Mouse (Mus musculus) embryonic facial prominence, embryonic 14.5 days (tissue): ENCODE measurements at regions not wholly inside any gene's neighbourhood (a gene's known extent, or its start where the extent isn't known, plus 50 kb on each side); places are given as distances from the start of the nearest gene placed in this dataset.

ENCODE experiments used
- ATAC-seq: fragments of 200-750 bp; cut with Nextera tagmentation; 2 replicates; pipeline ENCODE4 v1.8.0; 2017; ENCODE audit warnings: low read depth, moderate number of reproducible peaks, moderate TSS enrichment
- DNase-seq: peaks from one replicate; pipeline ENCODE4 v3.0.0-alpha.2; 2015; ENCODE audit warnings: low spot score
- H3K27ac ChIP-seq: fragments of 300-500 bp; sonication (generic); replicated peaks from 2 replicates; pipeline ENCODE4 v1.5.1; 2014; ENCODE audit warnings: low read depth, mild to moderate bottlenecking, low read length, moderate library complexity
- H3K27me3 ChIP-seq: fragments of 300-500 bp; sonication (generic); replicated peaks from 2 replicates; pipeline ENCODE4 v1.6.1; 2014; ENCODE audit warnings: low read length; ENCODE audit not compliant: control insufficient read depth, insufficient read depth
- H3K36me3 ChIP-seq: fragments of 300-500 bp; sonication (generic); 2 replicates; pipeline ENCODE4 v1.6.1; 2014; ENCODE audit warnings: low read length, mixed read lengths; ENCODE audit not compliant: control insufficient read depth, insufficient read depth
- H3K4me1 ChIP-seq: fragments of 300-500 bp; sonication (generic); 2 replicates; pipeline ENCODE4 v1.6.1; 2014; ENCODE audit warnings: antibody characterized with exemption, low read length; ENCODE audit not compliant: control insufficient read depth, insufficient read depth
- H3K4me2 ChIP-seq: fragments of 300-500 bp; sonication (generic); 2 replicates; pipeline ENCODE4 v1.6.1; 2014; ENCODE audit warnings: low read depth, mild to moderate bottlenecking, low read length, moderate library complexity, mixed read lengths
- H3K4me3 ChIP-seq: fragments of 300-500 bp; sonication (generic); 2 replicates; pipeline ENCODE4 v1.5.1; 2014; ENCODE audit warnings: low read depth, mild to moderate bottlenecking, low read length
- H3K9ac ChIP-seq: fragments of 300-500 bp; sonication (generic); 2 replicates; pipeline ENCODE4 v1.6.1; 2014; ENCODE audit warnings: low read depth, mild to moderate bottlenecking, low read length, moderate library complexity, mixed read lengths
- H3K9me3 ChIP-seq: fragments of 300-500 bp; sonication (generic); 2 replicates; pipeline ENCODE4 v1.6.1; 2016; ENCODE audit warnings: low read length; ENCODE audit not compliant: control insufficient read depth
- WGBS: fragments of 180-500 bp; shearing (Covaris S2); extraction: QIAGEN DNeasy Blood & Tissue Kit; methylation state at CpG from one replicate; pipeline ENCODE4 v1.1.7; 2014; 5-methylcytosine and 5-hydroxymethylcytosine counted together

DNA sequence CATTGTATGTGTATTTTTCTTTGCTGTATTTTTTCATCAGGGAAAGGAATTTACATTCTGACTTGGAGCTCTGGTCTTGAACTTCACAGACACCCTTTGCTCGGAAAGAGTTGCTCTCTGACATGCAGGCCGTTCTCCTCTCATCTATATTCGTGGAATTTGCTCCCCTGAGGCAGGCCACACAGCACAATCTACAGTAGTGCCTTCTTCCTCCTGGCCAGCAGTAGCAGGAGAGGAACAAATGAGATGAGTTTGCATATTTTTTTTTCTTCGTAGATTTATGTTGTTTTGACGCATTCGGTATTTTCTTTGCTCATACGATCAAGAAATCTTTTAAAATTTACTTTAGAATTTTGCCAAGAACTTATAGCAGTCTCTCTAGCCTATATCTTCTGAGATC, 163.4 kb downstream of the Fam76b start:
- Histone ChIP-seq H3K4me2 (no peak overlapping the region), H3K9me3 (no peaks in the 10 kb centered on the region), H3K27me3 (no peaks in the 10 kb centered on the region), H3K9ac (no peak overlapping the region), H3K4me1 (peaks cover 8% of the 10 kb centered on the region), H3K4me3 (no peak overlapping the region), H3K36me3 (no peaks in the 10 kb centered on the region), H3K27ac (no peak overlapping the region)
- 53% methylated on average over 7 of the region's 7 CpGs for WGBS
- no peak for ATAC-seq
- DNase-seq: no peak

DNA sequence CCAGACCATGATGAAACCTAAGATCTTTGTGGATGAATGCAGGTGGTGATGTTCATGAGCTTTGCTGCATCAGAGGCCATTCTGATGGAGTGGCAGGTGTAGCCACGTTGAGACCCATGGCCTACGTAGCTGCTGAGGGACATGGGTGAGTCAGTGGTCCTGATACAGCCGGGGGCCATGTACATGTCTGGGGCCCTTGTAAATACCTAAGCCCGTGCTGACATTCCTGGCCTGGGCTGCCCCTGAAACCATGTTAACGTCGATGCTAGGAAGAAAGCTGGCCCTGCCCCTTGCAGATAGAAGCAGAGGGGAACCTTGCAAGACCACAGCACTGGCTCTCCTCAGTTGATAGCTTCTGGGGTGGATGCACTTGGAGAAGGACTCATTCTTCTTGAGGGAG, 165.2 kb downstream of the Fam76b start:
- no peak overlapping the region for H3K9ac ChIP-seq
- no peak for DNase-seq
- H3K4me1 ChIP-seq: peaks cover 8% of the 10 kb centered on the region
- ATAC-seq: no peak
- no peaks in the 10 kb centered on the region for H3K36me3 ChIP-seq
- no peak overlapping the region for H3K27ac ChIP-seq
- H3K4me2 ChIP-seq: no peak overlapping the region
- H3K4me3 ChIP-seq: no peak overlapping the region
- no peaks in the 10 kb centered on the region for H3K27me3 ChIP-seq
- no peaks in the 10 kb centered on the region for H3K9me3 ChIP-seq
- WGBS: 84% methylated on average over 6 of the region's 6 CpGs

DNA sequence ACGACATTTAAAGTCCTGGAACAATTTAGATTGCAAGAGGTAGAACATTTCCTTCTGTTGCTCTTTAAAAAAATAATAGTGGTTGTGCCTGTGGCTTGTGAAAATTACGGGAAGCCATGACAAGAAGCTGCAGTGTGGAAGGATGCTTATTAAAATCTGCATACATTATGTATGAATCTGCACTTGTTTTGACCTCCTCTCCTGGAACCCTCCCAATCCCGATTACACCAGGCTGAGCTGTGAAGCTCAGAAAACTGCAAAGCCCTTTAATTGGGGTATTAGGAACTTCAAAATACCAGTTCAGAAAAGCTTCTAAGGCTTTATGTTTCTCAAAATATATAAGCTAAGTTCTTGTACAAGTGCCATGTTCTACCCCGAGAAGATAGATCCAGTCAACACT, 171.8 kb downstream of the Fam76b start:
- 60% methylated on average over 4 of the region's 4 CpGs for WGBS
- Histone ChIP-seq H3K4me2 (no peak overlapping the region), H3K36me3 (no peaks in the 10 kb centered on the region), H3K27ac (no peak overlapping the region), H3K27me3 (no peaks in the 10 kb centered on the region), H3K4me3 (no peak overlapping the region), H3K9me3 (no peaks in the 10 kb centered on the region), H3K9ac (no peak overlapping the region), H3K4me1 (peaks cover 13% of the 10 kb centered on the region; the same call in 1 of the 2 replicates)
- DNase-seq (peak; percentile 31), ATAC-seq (no peak)

DNA sequence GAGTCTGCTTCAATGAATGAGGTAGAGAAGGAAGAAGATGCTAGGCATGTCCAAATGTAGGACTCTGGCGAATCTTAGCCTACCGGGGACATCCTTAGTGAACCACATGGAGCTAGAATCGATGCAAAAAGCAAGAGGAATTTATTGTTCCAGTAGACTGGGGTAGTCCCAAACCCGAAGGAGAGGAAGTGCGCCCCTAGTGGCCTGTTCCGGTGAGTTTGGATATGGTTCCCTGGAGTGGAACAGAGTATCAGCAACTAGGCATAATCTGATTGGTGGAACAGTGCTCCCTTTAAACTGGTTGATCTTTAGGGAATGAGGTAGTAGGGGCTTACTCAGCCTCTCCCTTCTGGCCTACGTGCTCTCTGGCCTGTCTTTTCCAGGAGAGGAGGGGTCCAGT, 174.0 kb downstream of the Fam76b start:
- Histone ChIP-seq H3K4me3 (no peak overlapping the region), H3K27ac (no peak overlapping the region), H3K4me1 (peaks cover 19% of the 10 kb centered on the region; the same call in 1 of the 2 replicates), H3K9me3 (no peaks in the 10 kb centered on the region), H3K9ac (no peak overlapping the region), H3K27me3 (no peaks in the 10 kb centered on the region), H3K36me3 (no peaks in the 10 kb centered on the region), H3K4me2 (no peak overlapping the region)
- no peak for ATAC-seq
- no peak for DNase-seq
- 78% methylated on average over 7 of the region's 7 CpGs for WGBS

DNA sequence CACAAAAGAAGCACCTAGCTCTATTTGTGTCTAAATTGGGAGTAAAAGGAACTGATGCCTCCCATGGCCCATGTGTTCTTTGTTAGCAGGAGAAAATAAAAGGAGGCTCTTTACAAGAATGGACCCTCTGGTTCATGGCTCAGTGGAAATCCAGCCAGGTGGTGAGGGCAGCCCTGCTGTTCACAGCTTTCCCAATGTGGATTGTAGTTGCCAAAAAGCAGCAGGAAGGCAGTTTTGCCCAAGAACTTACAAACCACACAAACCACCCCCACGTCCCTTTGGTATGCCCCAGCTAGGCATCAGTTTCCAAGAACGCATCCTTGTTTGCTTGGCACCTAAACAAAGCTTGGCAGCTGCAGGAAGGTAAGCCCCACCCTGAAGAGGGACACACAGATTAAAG, 174.7 kb downstream of the Fam76b start:
- ATAC-seq: no peak
- no peaks in the 10 kb centered on the region for H3K27me3 ChIP-seq
- H3K9ac ChIP-seq: no peak overlapping the region
- 0 out of 2 replicates have a peak overlapping the region, but pooled peaks have one; percentile 44 for H3K27ac ChIP-seq
- peak; percentile 58 for DNase-seq
- H3K4me3 ChIP-seq: no peak overlapping the region
- H3K36me3 ChIP-seq: no peaks in the 10 kb centered on the region
- H3K4me1 ChIP-seq: peaks cover 22% of the 10 kb centered on the region; the same call in 1 of the 2 replicates
- no peak overlapping the region for H3K4me2 ChIP-seq
- H3K9me3 ChIP-seq: no peaks in the 10 kb centered on the region
- 54% methylated on average over 2 of the region's 2 CpGs for WGBS

DNA sequence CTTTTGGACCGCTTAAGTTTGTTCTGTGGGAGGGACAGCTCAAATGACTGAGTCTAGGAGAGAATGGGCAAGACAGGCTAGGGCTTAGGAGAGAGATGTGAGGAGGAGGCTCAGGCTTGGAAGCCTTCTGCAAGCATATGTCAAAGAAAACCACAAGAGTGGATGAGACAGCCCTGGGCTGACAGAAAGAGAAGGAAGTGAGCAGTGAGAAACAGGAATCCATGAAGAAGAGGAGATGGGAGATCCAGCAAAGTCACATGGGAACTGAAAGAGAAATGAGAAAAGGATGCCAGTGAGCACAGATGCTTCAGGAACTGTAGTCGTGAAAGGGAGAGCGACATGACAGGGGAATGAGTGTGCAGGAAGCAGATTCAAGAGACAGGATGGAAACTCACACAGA, 175.6 kb downstream of the Fam76b start:
- ATAC-seq (peak; percentile 33; the same call in 1 of the 2 replicates), DNase-seq (peak; percentile 51)
- H3K4me2 ChIP-seq: no peak overlapping the region
- 62% methylated on average over 3 of the region's 3 CpGs for WGBS
- peaks cover 22% of the 10 kb centered on the region; the same call in 1 of the 2 replicates for H3K4me1 ChIP-seq
- H3K9ac ChIP-seq: no peak overlapping the region
- H3K4me3 ChIP-seq: no peak overlapping the region
- no peak overlapping the region for H3K27ac ChIP-seq
- H3K27me3 ChIP-seq: no peaks in the 10 kb centered on the region
- H3K9me3 ChIP-seq: no peaks in the 10 kb centered on the region
- no peaks in the 10 kb centered on the region for H3K36me3 ChIP-seq

DNA sequence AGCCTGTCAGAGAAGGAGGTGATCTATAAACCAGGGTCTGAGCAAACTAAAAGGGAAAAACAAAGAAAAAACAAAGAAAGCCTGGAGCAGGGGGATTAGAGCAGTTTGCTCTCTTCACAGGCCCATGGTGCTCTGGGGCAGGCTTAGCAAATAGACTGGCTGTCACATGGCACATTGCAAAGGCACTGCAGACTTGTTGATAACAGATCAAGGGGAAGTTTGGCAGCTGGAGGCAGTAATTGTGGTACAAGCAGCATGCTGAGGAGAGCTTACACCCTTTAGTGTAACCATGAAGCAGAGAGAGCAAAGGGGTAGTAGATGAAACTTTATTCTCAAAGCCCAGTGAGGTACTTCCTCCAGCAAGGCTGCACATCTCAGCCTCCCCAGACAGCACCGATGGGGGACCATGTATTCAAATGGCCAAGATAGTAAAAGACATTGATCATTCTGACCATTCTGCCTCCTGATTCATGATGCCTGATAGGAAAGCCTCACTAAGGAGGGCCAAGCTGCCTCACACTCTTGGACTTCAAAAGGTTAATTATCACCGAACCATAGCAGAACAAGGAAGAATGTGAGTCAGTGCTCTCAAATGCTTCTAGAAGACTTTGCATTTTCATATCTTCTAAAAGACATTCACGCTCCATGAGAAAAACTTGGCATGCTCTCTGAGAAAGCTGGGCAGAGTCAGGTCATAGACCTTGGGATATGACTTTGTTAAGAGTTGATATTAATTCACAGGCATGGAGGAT, 178.9 kb downstream of the Fam76b start:
- WGBS: 88% methylated on average over 3 of the region's 3 CpGs
- H3K4me2 ChIP-seq: no peak overlapping the region
- no peaks in the 10 kb centered on the region for H3K9me3 ChIP-seq

DNA sequence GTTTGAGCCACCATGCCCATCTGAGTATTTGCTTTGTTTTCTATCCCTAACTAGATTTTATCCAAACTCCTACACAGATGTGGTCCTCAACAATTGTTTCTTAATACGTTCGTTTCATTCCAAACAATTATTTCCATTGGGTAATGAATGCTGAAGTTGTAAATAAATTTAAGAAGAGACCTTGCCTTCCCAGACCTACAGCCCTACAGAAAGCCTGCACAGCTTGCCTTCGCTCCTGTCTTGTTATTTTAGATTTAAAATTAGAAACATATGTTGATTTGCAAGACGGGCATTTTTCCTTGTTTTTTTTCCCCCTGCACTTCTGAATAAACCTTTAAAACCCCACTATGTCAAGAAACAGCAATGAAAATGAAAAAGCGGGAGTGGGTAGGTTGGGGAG, 181.9 kb downstream of the Fam76b start:
- Histone ChIP-seq H3K9me3 (no peaks in the 10 kb centered on the region), H3K36me3 (no peaks in the 10 kb centered on the region), H3K4me2 (no peak overlapping the region), H3K27ac (peak overlapping the region; percentile 59), H3K4me1 (peaks cover 20% of the 10 kb centered on the region; the same call in 1 of the 2 replicates), H3K9ac (no peak overlapping the region), H3K27me3 (no peaks in the 10 kb centered on the region), H3K4me3 (no peak overlapping the region)
- WGBS: 43% methylated on average over 5 of the region's 5 CpGs
- no peak for ATAC-seq
- peak; percentile 44 for DNase-seq

More for the DNA sequence above, 178.9 kb downstream of the Fam76b start:
- Histone ChIP-seq H3K36me3 (no peaks in the 10 kb centered on the region), H3K9ac (no peak overlapping the region), H3K4me3 (no peak overlapping the region), H3K27ac (no peak overlapping the region), H3K27me3 (no peaks in the 10 kb centered on the region), H3K4me1 (peaks cover 30% of the 10 kb centered on the region)
- ATAC-seq (no peak), DNase-seq (no peak)
